Mouse (Mus musculus) hindbrain, postnatal 0 days (tissue): ENCODE measurements at regions not wholly inside any gene's neighbourhood (a gene's known extent, or its start where the extent isn't known, plus 50 kb on each side); places are given as distances from the start of the nearest gene placed in this dataset.

Experiments used
- ATAC-seq: fragments of 200-750 bp; cut with Nextera tagmentation; 2 replicates; pipeline ENCODE4 v1.8.0; 2017; ENCODE audit warnings: mild to moderate bottlenecking, moderate TSS enrichment, moderate library complexity
- DNase-seq: peaks from one replicate; pipeline ENCODE4 v3.0.0-alpha.2; 2015; ENCODE audit warnings: low spot score
- H3K27ac ChIP-seq: fragments of 300-500 bp; sonication (generic); 2 replicates; pipeline ENCODE4 v1.5.1; 2014; ENCODE audit warnings: mild to moderate bottlenecking
- H3K27me3 ChIP-seq: fragments of 300-500 bp; sonication (generic); 2 replicates; pipeline ENCODE4 v1.6.1; 2014; ENCODE audit warnings: low read length, mixed read lengths; ENCODE audit not compliant: insufficient read depth
- H3K36me3 ChIP-seq: fragments of 300-500 bp; sonication (generic); 2 replicates; pipeline ENCODE4 v1.6.1; 2014; ENCODE audit warnings: low read length, mixed read lengths; ENCODE audit not compliant: insufficient read depth
- H3K4me1 ChIP-seq: fragments of 300-500 bp; sonication (generic); 2 replicates; pipeline ENCODE4 v1.6.1; 2014; ENCODE audit warnings: antibody characterized with exemption, low read length, mixed read lengths; ENCODE audit not compliant: insufficient read depth
- H3K4me2 ChIP-seq: fragments of 300-500 bp; sonication (generic); 2 replicates; pipeline ENCODE4 v1.6.1; 2014; ENCODE audit warnings: low read depth, mild to moderate bottlenecking, low read length, moderate library complexity, mixed read lengths
- H3K4me3 ChIP-seq: fragments of 300-500 bp; sonication (generic); 2 replicates; pipeline ENCODE4 v1.5.1; 2014; ENCODE audit warnings: low read length
- H3K9ac ChIP-seq: fragments of 300-500 bp; sonication (generic); replicated peaks from 2 replicates; pipeline ENCODE4 v1.6.1; 2014; ENCODE audit warnings: mild to moderate bottlenecking, low read length, moderate library complexity, mixed read lengths
- H3K9me3 ChIP-seq: fragments of 300-500 bp; sonication (generic); 2 replicates; pipeline ENCODE4 v1.6.1; 2016; ENCODE audit warnings: low read length, mixed read lengths
- CTCF ChIP-seq: IDR thresholded peaks from 2 replicates; pipeline ENCODE4 v1.5.1; 2016; ENCODE audit warnings: antibody characterized with exemption, control low read depth, low read depth
- WGBS: fragments of 180-500 bp; shearing (Covaris S2); extraction: QIAGEN DNeasy Blood & Tissue Kit; methylation state at CpG from one replicate; pipeline ENCODE4 v1.1.7; 2014; 5-methylcytosine and 5-hydroxymethylcytosine counted together

- Histone ChIP-seq H3K27me3 (no peaks in the 10 kb centered on the region), H3K36me3 (no peaks in the 10 kb centered on the region), H3K27ac (no peak overlapping the region), H3K4me1 (0 out of 2 replicates have a peak, but pooled peaks cover 5% of the 10 kb centered on the region), H3K4me2 (no peak overlapping the region), H3K4me3 (no peak overlapping the region), H3K9ac (no peak overlapping the region), H3K9me3 (no peaks in the 10 kb centered on the region)
- 52% methylated on average over 6 of the region's 6 CpGs for WGBS
- no peak for TF ChIP-seq CTCF
- DNase-seq (no peak), ATAC-seq (no peak)
Observed at GRCm38 (mm10) chr2:45184149-45184548, 67.0 kb upstream of the Zeb2 start.

GRCm38 (mm10) chr2:45182876-45183275 is 65.7 kb upstream of the Zeb2 start:
- no peak for ATAC-seq
- Histone ChIP-seq H3K27ac (no peak overlapping the region), H3K27me3 (no peaks in the 10 kb centered on the region), H3K4me1 (0 out of 2 replicates have a peak, but pooled peaks cover 5% of the 10 kb centered on the region), H3K9ac (no peak overlapping the region), H3K4me3 (no peak overlapping the region), H3K9me3 (no peaks in the 10 kb centered on the region), H3K36me3 (no peaks in the 10 kb centered on the region), H3K4me2 (no peak overlapping the region)
- no peak for TF ChIP-seq CTCF
- peak; percentile 33 for DNase-seq
- 48% methylated on average over 1 of the region's 1 CpGs for WGBS

GRCm38 (mm10) chr2:45181552-45181951 is 64.4 kb upstream of the Zeb2 start:
- no peaks in the 10 kb centered on the region for H3K9me3 ChIP-seq
- TF ChIP-seq CTCF, result peak; percentile 51
- H3K27ac ChIP-seq, result no peak overlapping the region
- peak overlapping the region; percentile 38; the same call in 1 of the 2 replicates for H3K4me2 ChIP-seq
- DNase-seq, result peak; percentile 58
- no peaks in the 10 kb centered on the region for H3K36me3 ChIP-seq
- peak; percentile 47; the same call in 1 of the 2 replicates for ATAC-seq
- WGBS, result 27% methylated on average over 7 of the region's 7 CpGs
- H3K4me1 ChIP-seq, result 0 out of 2 replicates have a peak, but pooled peaks cover 5% of the 10 kb centered on the region
- no peaks in the 10 kb centered on the region for H3K27me3 ChIP-seq
- H3K9ac ChIP-seq, result 0 out of 2 replicates have a peak overlapping the region, but pooled peaks have one; percentile 21
- no peak overlapping the region for H3K4me3 ChIP-seq

- Histone ChIP-seq H3K27me3 (no peaks in the 10 kb centered on the region), H3K9me3 (no peaks in the 10 kb centered on the region), H3K9ac (no peak overlapping the region), H3K4me3 (no peak overlapping the region), H3K4me1 (no peaks in the 10 kb centered on the region), H3K36me3 (no peaks in the 10 kb centered on the region), H3K4me2 (no peak overlapping the region), H3K27ac (no peak overlapping the region)
- no peak for TF ChIP-seq CTCF
- DNase-seq (no peak), ATAC-seq (no peak)
- 97% methylated on average over 1 of the region's 1 CpGs for WGBS
Observed at GRCm38 (mm10) chr2:45178849-45179453, 61.8 kb upstream of the Zeb2 start.

GRCm38 (mm10) chr2:45172382-45172781 is 55.2 kb upstream of the Zeb2 start:
- WGBS, result 81% methylated on average over 8 of the region's 8 CpGs
- Histone ChIP-seq H3K9me3 (no peaks in the 10 kb centered on the region), H3K27ac (no peak overlapping the region), H3K9ac (no peak overlapping the region), H3K4me2 (no peak overlapping the region), H3K27me3 (no peaks in the 10 kb centered on the region), H3K4me1 (no peaks in the 10 kb centered on the region), H3K36me3 (no peaks in the 10 kb centered on the region), H3K4me3 (no peak overlapping the region)
- no peak for ATAC-seq
- TF ChIP-seq CTCF, result no peak
- DNase-seq, result no peak

DNA sequence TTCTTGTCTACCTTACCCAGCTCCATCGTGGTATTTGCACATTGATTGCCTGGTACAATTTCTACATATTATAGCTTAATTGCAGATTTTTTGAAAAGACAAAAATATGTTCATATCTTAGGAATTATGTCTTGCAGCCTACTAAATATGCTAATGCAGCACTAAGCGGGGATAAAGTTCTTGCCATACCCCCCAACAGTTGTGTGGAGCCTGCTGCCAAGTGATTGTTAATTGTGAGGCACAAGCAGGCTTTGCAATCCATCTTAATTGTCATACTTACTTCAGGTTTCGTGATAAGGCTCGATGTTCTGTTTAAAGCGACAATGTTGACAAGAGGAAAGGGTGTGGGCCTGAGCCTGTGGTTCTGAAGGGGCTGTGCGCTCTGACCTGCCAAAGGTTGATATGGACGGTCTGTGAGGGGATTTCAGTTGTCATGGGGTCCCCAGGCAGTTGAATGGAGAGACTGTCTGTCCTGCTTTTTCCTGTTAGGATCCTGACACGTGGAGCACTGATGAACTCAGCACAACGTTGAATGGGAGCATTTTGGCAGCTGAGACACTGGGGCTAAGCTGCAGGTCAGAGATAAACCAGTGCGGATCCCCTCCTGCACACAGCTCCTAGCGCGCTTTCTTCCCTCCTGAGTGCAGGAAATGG is 54.5 kb upstream of the Zeb2 start:
- H3K9ac ChIP-seq, result no peak overlapping the region
- DNase-seq, result no peak
- H3K4me1 ChIP-seq, result no peaks in the 10 kb centered on the region
- no peak overlapping the region for H3K4me2 ChIP-seq
- WGBS, result 55% methylated on average over 12 of the region's 12 CpGs
- H3K27me3 ChIP-seq, result no peaks in the 10 kb centered on the region
- H3K4me3 ChIP-seq, result no peak overlapping the region
- no peaks in the 10 kb centered on the region for H3K36me3 ChIP-seq
- H3K9me3 ChIP-seq, result no peaks in the 10 kb centered on the region
- no peak for TF ChIP-seq CTCF
- H3K27ac ChIP-seq, result no peak overlapping the region
- ATAC-seq, result no peak

GRCm38 (mm10) chr2:45170272-45170671 is 53.1 kb upstream of the Zeb2 start:
- H3K4me3 ChIP-seq, result no peak overlapping the region
- H3K9ac ChIP-seq, result no peak overlapping the region
- H3K4me2 ChIP-seq, result no peak overlapping the region
- no peaks in the 10 kb centered on the region for H3K36me3 ChIP-seq
- no peak for DNase-seq
- no peak overlapping the region for H3K27ac ChIP-seq
- H3K9me3 ChIP-seq, result no peaks in the 10 kb centered on the region
- ATAC-seq, result no peak
- TF ChIP-seq CTCF, result no peak
- H3K4me1 ChIP-seq, result no peaks in the 10 kb centered on the region
- WGBS, result 78% methylated on average over 3 of the region's 3 CpGs
- no peaks in the 10 kb centered on the region for H3K27me3 ChIP-seq
